Mouse (Mus musculus) heart, embryonic 11.5 days (tissue): ENCODE results near the gene Piwil4. TPM values are rescaled to one million over a fixed set of nuclear protein-coding genes. Genes with fewer than 3 reads are reported as not detected.

ENCODE experiments used
- ATAC-seq: fragments of 200-750 bp; cut with Nextera tagmentation; replicated peaks from 2 replicates; pipeline ENCODE4 v1.8.0; 2017; ENCODE audit warnings: moderate library complexity; ENCODE audit not compliant: insufficient number of reproducible peaks, low FRiP score, low TSS enrichment
- H3K27ac ChIP-seq: fragments of 300-500 bp; sonication (generic); 2 replicates; pipeline ENCODE4 v1.5.1; 2014; ENCODE audit warnings: mild to moderate bottlenecking, low read depth, low read length
- H3K27me3 ChIP-seq: fragments of 300-500 bp; sonication (generic); 2 replicates; pipeline ENCODE4 v1.6.1; 2014; ENCODE audit warnings: mild to moderate bottlenecking, low read length, mixed read lengths; ENCODE audit not compliant: control insufficient read depth, insufficient read depth
- H3K36me3 ChIP-seq: fragments of 300-500 bp; sonication (generic); 2 replicates; pipeline ENCODE4 v1.6.1; 2014; ENCODE audit warnings: mild to moderate bottlenecking, low read length, moderate library complexity, mixed read lengths; ENCODE audit not compliant: control insufficient read depth, insufficient read depth
- H3K4me1 ChIP-seq: fragments of 300-500 bp; sonication (generic); 2 replicates; pipeline ENCODE4 v1.6.1; 2014; ENCODE audit warnings: low read length; ENCODE audit not compliant: control insufficient read depth, insufficient read depth
- H3K4me2 ChIP-seq: fragments of 300-500 bp; sonication (generic); 2 replicates; pipeline ENCODE4 v1.6.1; 2014; ENCODE audit warnings: mild to moderate bottlenecking, moderate library complexity
- H3K4me3 ChIP-seq: fragments of 300-500 bp; sonication (generic); 2 replicates; pipeline ENCODE4 v1.5.1; 2014; ENCODE audit warnings: low read depth, low read length
- H3K9ac ChIP-seq: fragments of 300-500 bp; sonication (generic); 2 replicates; pipeline ENCODE4 v1.6.1; 2014; ENCODE audit warnings: mild to moderate bottlenecking, low read depth, low read length, moderate library complexity
- H3K9me3 ChIP-seq: fragments of 300-500 bp; sonication (generic); replicated peaks from 2 replicates; pipeline ENCODE4 v1.6.1; 2016; ENCODE audit warnings: low read length; ENCODE audit not compliant: control insufficient read depth
- WGBS: fragments of 180-500 bp; shearing (Covaris S2); extraction: QIAGEN DNeasy Blood & Tissue Kit; methylation state at CpG from one replicate; pipeline ENCODE4 v1.1.7; 2014; ENCODE audit not compliant: insufficient replicate concordance; 5-methylcytosine and 5-hydroxymethylcytosine counted together
- polyA plus RNA-seq: library from polyadenylated mRNA; unstranded; fragments of >200 nt; fragmentation: Nextera tagmentation; extraction: Ambion mirVana; gene quantifications from 2 replicates; pipeline ENCODE4 v1.2.1, GENCODE M21; 2014

The Piwil4 gene
- not detected in 2 replicates for polyA plus RNA-seq

DNA sequence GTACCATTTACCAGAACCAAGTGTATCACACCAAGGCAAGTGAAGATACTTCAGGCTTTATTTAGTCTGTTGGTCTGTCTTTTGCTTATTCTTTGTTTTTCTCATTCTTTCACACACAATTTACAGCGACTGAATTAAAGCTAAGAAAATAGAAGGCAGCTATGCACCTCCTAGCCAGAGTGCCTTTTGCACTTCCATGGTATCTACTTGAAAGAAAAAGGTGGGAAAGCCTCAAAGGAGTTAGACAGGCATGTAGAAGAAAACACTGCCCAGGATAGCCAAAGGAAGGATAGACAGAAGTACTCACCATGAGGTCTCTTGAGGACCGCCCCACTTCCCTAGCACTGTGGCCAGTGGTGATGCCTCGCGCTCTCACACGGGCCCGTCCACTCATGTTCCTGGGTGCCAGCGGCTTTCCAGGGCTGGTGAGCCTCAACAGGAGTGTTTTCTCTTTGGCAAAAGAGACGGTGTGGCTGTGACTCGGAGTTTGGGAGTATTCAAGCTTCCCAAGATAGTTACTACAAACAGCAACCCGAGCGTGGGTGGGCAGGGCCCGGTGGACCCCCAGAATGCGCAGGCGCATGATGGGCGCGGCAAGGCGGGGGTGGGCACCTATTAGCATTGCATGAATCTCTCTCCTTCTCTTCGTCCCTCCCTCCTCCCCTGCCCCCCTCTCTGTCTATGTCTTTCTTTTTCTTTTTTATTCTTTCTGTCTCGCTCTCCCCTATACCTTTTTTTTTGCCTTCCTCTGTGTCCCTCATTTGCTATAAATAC is at the start of gene Piwil4:
Gene Piwil4, minus strand, starts transcription at position 583 of the 774 bp plus-strand sequence.
- no peak for ATAC-seq
- Histone ChIP-seq H3K9me3 (no peaks in the 10 kb centered on the region), H3K4me1 (no peaks in the 10 kb centered on the region), H3K4me2 (no peak within 1 kb of the TSS), H3K36me3 (no peaks in the 10 kb centered on the region), H3K9ac (no peak within 1 kb of the TSS), H3K27me3 (no peaks in the 10 kb centered on the region; the same call in none of the 2 replicates), H3K4me3 (no peak within 1 kb of the TSS), H3K27ac (no peak within 1 kb of the TSS)
- 76% methylated on average over 19 of the region's 19 CpGs for WGBS

DNA sequence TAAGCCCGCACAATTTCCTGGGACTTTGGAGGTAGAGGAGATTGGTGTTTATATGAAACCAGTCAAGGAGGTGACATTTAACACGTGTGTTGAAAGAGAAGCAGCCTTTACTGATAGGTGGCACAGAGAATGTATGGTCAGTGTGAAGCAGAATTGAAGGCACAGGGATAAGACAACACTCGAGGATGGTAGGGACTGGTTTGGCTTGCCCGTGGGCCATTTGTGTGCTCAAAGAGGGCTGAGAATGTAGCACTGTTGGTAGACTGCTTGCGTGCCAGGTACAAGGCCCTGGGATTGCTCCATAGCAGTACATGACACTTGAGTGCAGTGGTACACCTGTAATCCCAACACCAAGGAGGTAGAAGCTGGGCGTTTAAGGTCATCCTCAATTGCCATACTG is 46.8 kb upstream of the Piwil4 start:
- peaks cover 8% of the 10 kb centered on the region; the same call in 1 of the 2 replicates for H3K4me1 ChIP-seq
- ATAC-seq, result no peak
- no peak overlapping the region for H3K27ac ChIP-seq
- H3K9me3 ChIP-seq, result no peaks in the 10 kb centered on the region
- no peaks in the 10 kb centered on the region for H3K27me3 ChIP-seq
- no peak overlapping the region for H3K9ac ChIP-seq
- H3K4me2 ChIP-seq, result no peak overlapping the region
- no peak overlapping the region for H3K4me3 ChIP-seq
- peaks cover 10% of the 10 kb centered on the region; the same call in 1 of the 2 replicates for H3K36me3 ChIP-seq
- WGBS, result 83% methylated on average over 6 of the region's 6 CpGs

DNA sequence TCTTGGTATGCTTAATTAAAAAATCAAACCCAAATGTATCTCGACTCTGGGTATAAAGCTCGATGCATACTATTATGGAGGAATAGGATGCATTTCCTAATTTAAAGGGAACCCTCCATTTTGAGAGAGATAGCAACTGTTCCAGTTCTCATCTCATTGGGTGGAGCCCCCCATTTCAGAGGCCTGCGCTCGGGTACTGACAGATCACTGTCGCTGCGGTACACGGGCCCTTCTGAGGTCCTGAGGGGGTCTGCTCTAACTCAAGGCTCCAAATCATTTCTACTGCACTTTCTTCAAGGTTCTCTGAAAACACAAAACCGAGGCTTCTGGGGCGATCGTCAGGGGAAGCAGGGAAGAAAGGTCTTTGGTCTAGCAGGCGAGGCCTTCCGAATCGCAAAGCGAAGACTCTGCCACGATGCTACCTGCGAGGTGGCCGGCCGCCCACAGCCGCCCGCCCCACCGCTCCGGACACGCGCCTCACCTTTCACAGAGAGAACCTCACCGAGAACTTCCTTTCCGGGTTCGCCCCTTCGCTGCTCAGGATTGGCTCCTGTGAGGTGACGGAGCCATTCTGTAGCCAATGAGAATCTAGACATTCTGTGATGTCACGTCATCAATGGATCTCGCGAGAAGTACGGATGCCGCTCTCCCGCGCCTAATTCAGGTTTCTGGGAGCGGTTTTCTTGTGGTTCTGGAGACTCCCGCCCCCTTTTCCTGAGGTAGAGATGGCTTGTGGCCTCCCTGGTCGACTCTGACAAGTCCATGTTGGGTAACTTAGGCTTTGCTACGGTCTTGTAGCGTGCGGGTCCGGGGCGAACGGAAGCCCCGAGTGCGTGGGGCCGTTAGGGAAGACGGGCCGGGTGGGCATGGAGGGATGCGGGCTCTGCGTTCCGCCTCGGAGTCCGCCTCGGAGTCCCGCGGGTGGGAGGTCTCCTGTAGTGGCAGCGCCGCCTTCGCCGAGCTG is 43.8 kb upstream of the Piwil4 start, which contains the start of the genes Mre11a and Ankrd49:
Gene Mre11a, plus strand, starts transcription at position 616 of the 964 bp plus-strand sequence.
Gene Ankrd49, minus strand, starts transcription at position 818 of the 964 bp plus-strand sequence.
- Histone ChIP-seq H3K9me3 (no peaks in the 10 kb centered on the region), H3K9ac (peak within 1 kb of the TSS; percentile 96), H3K27ac (peak within 1 kb of the TSS; percentile 84), H3K27me3 (no peaks in the 10 kb centered on the region), H3K4me1 (peaks cover 8% of the 10 kb centered on the region; the same call in 1 of the 2 replicates), H3K4me2 (peak within 1 kb of the TSS; percentile 92), H3K36me3 (peaks cover 11% of the 10 kb centered on the region; the same call in 1 of the 2 replicates), H3K4me3 (peak within 1 kb of the TSS; percentile 81)
- under 1% methylated on average over 62 of the region's 62 CpGs for WGBS
- peak; percentile 98 for ATAC-seq

DNA sequence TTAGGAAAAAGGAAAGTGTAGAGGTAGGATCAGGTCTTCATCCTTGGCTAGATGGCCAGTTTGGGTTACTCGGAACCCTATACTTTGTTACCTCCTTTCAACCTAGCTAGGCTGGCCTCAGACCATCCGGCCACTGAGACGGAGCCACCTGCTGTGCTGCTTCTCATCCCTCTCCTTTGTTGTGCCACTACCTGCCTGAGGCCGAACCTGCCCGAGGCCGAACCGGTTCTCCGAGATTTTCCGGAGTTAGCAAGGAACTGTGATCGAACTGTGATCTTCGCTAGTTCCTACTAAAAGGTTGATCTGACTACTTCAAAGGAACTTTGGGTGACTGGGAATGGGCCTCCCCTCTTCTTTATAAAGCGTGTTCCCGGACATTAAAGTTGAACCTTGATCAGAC is 37.8 kb upstream of the Piwil4 start:
- H3K9ac ChIP-seq, result no peak overlapping the region
- ATAC-seq, result no peak
- no peaks in the 10 kb centered on the region for H3K9me3 ChIP-seq
- no peak overlapping the region for H3K4me2 ChIP-seq
- no peaks in the 10 kb centered on the region for H3K27me3 ChIP-seq
- peaks cover 9% of the 10 kb centered on the region; the same call in 1 of the 2 replicates for H3K36me3 ChIP-seq
- WGBS, result 41% methylated on average over 13 of the region's 13 CpGs
- no peaks in the 10 kb centered on the region for H3K4me1 ChIP-seq
- no peak overlapping the region for H3K4me3 ChIP-seq
- H3K27ac ChIP-seq, result no peak overlapping the region

DNA sequence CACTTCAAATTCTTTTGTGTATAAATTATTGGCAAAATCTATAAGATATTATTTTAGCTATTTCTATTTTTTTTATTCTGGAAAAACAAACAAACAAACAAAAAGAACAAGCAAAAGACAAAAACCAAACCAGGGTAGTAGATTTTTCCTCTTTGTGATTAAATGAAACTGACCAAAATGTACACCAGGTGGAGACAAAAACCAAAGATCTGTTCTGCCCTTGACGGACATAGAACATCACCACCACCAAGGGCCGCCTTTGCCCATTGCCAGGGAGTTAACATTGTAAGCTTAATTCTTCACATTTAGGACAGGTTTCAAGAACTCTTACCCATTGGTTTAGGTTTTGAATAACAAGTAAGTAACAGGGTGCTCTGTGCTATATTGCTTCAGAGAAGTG is 33.3 kb upstream of the Piwil4 start:
- no peak overlapping the region for H3K4me2 ChIP-seq
- H3K27me3 ChIP-seq, result peaks cover 10% of the 10 kb centered on the region
- H3K9me3 ChIP-seq, result no peaks in the 10 kb centered on the region
- no peak overlapping the region for H3K4me3 ChIP-seq
- WGBS, result 40% methylated on average over 2 of the region's 2 CpGs
- H3K9ac ChIP-seq, result no peak overlapping the region
- H3K4me1 ChIP-seq, result 0 out of 2 replicates have a peak, but pooled peaks cover 4% of the 10 kb centered on the region
- no peak for ATAC-seq
- H3K27ac ChIP-seq, result no peak overlapping the region
- H3K36me3 ChIP-seq, result no peaks in the 10 kb centered on the region

DNA sequence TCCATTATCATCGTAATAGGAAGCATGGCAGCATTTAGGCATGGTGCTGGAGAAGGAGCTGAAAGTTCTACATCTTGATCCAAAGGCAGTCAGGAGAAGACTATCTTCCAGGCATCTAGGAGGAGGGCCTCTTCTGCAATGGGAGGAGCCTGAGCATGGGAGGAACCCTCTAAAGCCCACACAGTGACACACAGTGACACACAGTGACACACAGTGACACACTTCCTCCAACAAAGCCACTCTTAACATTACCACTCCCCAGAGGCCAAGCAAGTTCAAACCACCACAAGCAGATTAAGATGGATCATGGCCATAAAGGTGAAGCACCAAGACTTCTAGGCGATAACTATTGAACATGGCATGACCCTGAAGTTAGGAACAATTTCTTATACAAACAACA is 31.5 kb upstream of the Piwil4 start:
- peaks cover 12% of the 10 kb centered on the region for H3K27me3 ChIP-seq
- no peak for ATAC-seq
- H3K36me3 ChIP-seq, result no peaks in the 10 kb centered on the region
- H3K9ac ChIP-seq, result no peak overlapping the region
- 0 out of 2 replicates have a peak, but pooled peaks cover 4% of the 10 kb centered on the region for H3K4me1 ChIP-seq
- WGBS, result 79% methylated on average over 2 of the region's 2 CpGs
- H3K27ac ChIP-seq, result no peak overlapping the region
- H3K4me3 ChIP-seq, result no peak overlapping the region
- no peaks in the 10 kb centered on the region for H3K9me3 ChIP-seq
- H3K4me2 ChIP-seq, result no peak overlapping the region

DNA sequence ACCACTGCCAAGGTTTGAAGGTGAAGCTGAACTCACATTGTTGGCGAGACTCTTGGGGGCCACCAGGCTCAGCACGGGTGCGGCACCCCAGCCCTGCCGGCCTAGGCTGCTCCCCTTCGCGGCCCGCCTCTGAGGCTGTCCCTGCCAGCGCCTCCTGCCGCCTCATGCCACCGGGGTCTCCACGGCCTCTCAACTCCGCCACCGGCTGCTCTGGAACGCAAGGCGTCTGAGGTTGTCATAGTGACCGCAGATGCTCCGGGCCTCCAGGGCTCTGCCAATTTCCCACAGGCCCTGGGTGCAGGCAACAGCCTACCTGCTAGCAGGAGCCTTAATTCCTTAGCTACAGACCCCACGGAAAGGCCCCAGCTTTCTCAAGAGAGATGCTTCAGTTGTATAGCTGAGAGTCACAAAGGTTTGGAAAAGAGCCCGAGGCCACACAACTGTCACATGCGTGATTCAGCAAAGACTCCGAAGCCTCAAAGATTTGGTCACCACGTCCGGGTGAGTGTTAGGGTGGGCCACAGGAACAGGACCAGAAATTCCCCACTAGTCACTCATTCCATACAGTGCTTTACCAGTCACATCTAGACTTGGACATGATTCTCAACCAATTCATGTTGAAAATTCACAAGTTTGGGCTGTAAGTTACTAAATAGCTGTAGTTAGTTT is 30.4 kb upstream of the Piwil4 start, which contains the start of gene 1700012B09Rik:
Gene 1700012B09Rik, minus strand, starts transcription at position 228 of the 669 bp plus-strand sequence.
- 21% methylated on average over 23 of the region's 23 CpGs for WGBS
- Histone ChIP-seq H3K9me3 (no peaks in the 10 kb centered on the region), H3K4me3 (no peak within 1 kb of the TSS), H3K27me3 (peaks cover 12% of the 10 kb centered on the region), H3K27ac (no peak within 1 kb of the TSS), H3K36me3 (no peaks in the 10 kb centered on the region), H3K4me2 (peak within 1 kb of the TSS; percentile 45), H3K4me1 (0 out of 2 replicates have a peak, but pooled peaks cover 4% of the 10 kb centered on the region), H3K9ac (peak within 1 kb of the TSS; percentile 31; the same call in 1 of the 2 replicates)
- peak; percentile 31; the same call in 1 of the 2 replicates for ATAC-seq

DNA sequence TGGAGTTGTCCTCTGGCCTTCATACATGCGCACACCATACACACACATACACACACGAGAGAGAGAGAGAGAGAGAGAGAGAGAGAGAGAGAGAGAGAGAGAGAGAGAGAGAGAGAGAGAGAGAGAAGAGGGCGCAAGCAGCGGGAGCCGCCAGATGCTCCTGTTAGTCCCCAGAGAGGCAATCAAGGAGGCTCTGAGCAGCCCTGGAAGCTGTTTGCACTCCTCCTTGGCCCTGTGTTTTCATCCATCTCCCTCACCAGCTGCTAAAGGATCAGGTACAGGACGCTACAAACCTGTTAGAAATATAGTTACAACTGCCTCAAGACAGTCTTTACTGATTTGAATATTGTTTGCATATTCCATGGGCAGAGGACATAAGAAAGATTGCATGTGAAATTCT is 29.3 kb upstream of the Piwil4 start:
- no peak overlapping the region for H3K9ac ChIP-seq
- H3K36me3 ChIP-seq, result no peaks in the 10 kb centered on the region
- no peak overlapping the region for H3K4me2 ChIP-seq
- H3K27ac ChIP-seq, result no peak overlapping the region
- H3K4me1 ChIP-seq, result 0 out of 2 replicates have a peak, but pooled peaks cover 4% of the 10 kb centered on the region
- H3K27me3 ChIP-seq, result peaks cover 12% of the 10 kb centered on the region
- no peak for ATAC-seq
- 60% methylated on average over 6 of the region's 6 CpGs for WGBS
- H3K9me3 ChIP-seq, result no peaks in the 10 kb centered on the region
- no peak overlapping the region for H3K4me3 ChIP-seq
